Mouse (Mus musculus) monocyte, adult 5-6 weeks (primary cell): ENCODE measurements around the gene Vps13d. TPM values are rescaled to one million over a fixed set of nuclear protein-coding genes. Genes with fewer than 3 reads are reported as not detected.

Experiments
- ATAC-seq: fragments of 153-309, 156-312 bp; replicated peaks from 2 replicates; pipeline ENCODE4 v1.8.0; 2017; ENCODE audit warnings: mild to moderate bottlenecking; ENCODE audit not compliant: low TSS enrichment, insufficient number of reproducible peaks, severe bottlenecking, poor library complexity, low FRiP score
- total RNA-seq: library from RNA; stranded (forward); fragments of 200-1000, 200-491, 200-594 nt; gene quantifications from 3 replicates; pipeline ENCODE4 v1.2.3, GENCODE M21; 2017

Vps13d gene
- total RNA-seq, 1 experiment from 2014 or later, result 36.6 TPM

GRCm38 (mm10) chr4:144940796-144941462 is 253.9 kb downstream of the Vps13d start:
- no peak for ATAC-seq

- ATAC-seq, result no peak
Measured at GRCm38 (mm10) chr4:144939847-144940411, 254.9 kb downstream of the Vps13d start.

GRCm38 (mm10) chr4:144936563-144937154 is 258.1 kb downstream of the Vps13d start:
- no peak for ATAC-seq

- ATAC-seq, result no peak
Measured at GRCm38 (mm10) chr4:144934501-144934900, 260.3 kb downstream of the Vps13d start.

- ATAC-seq, result no peak
Measured at GRCm38 (mm10) chr4:144931167-144931566, 263.6 kb downstream of the Vps13d start.

GRCm38 (mm10) chr4:144930366-144930765 is 264.4 kb downstream of the Vps13d start:
- ATAC-seq, result no peak

- ATAC-seq, result no peak
Measured at GRCm38 (mm10) chr4:144929811-144930221, 265.0 kb downstream of the Vps13d start.

- ATAC-seq, result no peak
Measured at GRCm38 (mm10) chr4:144928693-144929436, 265.9 kb downstream of the Vps13d start.

Other genes starting within 250 kb of the Vps13d start
- 343 to 455 TPM (median 362 TPM) in 3 replicates for gene Tnfrsf1b, start 51.9 kb upstream of the Vps13d start, total RNA-seq
- gene Tnfrsf8, start 120.2 kb upstream of the Vps13d start, total RNA-seq, result 8.1 to 9.7 TPM (median 8.2 TPM) in 3 replicates